Mouse (Mus musculus): Measurements from ENCODE around the gene Rnf103.

- TF ChIP-seq CTCF (IDR thresholded peaks at IDR 0.05; ENCODE audit: low read depth, low read length) (no peak), EP300 (IDR thresholded peaks at IDR 0.05; ENCODE audit: insufficient read depth, low read depth, low read length) (no peak)
These were observed 25.8 kb downstream of the Rnf103 start for GRCm38 (mm10) chr6:71519476-71519875.
